Mouse (Mus musculus): ENCODE data around the gene Il18.

Gene Il18

GRCm38 (mm10) chr9:50535930-50536329 is 18.7 kb upstream of the Il18 start:
- H3K27me3 ChIP-seq (ENCODE audit: control insufficient read depth, insufficient read depth, low read length, poor library complexity, severe bottlenecking), result no peaks in the 10 kb centered on the region
- no peak for DNase-seq (ENCODE audit: low read depth, low spot score)
- H3K36me3 ChIP-seq (ENCODE audit: control insufficient read depth, insufficient read depth, low read length, poor library complexity, severe bottlenecking), result no peaks in the 10 kb centered on the region

DNA sequence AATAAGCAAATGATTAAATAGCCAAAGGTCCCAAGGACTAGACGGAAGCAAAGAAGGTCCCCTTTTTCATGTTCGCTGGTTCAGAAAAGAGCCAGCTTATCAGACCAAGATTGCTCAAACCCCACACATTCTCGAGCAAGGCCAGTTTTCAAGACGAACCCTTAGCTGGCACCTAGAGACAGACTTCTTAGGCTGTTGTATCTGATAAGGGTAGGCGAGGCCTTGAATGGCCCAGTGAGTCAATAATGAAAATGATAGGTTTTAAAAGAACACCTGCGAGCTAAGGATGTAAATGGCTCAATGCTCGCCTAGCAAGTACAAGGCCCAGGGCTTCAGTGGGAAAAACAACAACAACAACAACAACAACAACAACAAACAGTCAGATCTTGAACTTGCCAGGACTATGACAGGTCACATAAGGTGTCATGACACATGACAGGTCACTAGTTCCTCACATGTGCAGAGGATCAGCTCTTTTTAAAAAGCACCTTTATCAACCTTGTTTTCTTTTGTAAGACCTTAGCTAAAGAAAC is 18.0 kb upstream of the Il18 start:
- DNase-seq (ENCODE audit: low read depth, low spot score), result no peak
- no peaks in the 10 kb centered on the region for H3K36me3 ChIP-seq (ENCODE audit: control insufficient read depth, insufficient read depth, low read length, poor library complexity, severe bottlenecking)

DNA sequence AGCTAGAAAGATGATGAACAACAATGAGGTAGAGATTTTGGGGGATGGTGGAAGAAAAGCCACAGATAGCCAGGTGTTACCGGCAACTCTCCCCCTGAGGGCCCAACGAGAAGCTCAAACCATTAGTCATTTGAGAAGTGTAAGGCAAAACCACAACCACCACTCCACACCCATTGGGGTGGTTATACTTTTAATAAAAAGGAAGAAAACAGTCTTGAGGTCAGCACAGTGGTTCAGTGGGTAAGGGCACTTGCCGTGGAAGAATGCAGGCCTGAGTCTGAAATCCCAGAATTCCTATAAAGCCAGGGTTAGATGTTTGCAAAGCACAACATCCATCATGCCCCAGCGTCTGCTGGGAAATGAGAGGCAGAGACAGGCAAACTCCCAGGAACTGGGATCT is 17.3 kb upstream of the Il18 start:
- H3K36me3 ChIP-seq (ENCODE audit: control insufficient read depth, insufficient read depth, low read length, poor library complexity, severe bottlenecking), result no peaks in the 10 kb centered on the region
- H3K27me3 ChIP-seq (ENCODE audit: control insufficient read depth, insufficient read depth, low read length, poor library complexity, severe bottlenecking), result no peaks in the 10 kb centered on the region
- peak; percentile 23 for DNase-seq (ENCODE audit: low read depth, low spot score)

More for the DNA sequence above, 18.0 kb upstream of the Il18 start:
- no peaks in the 10 kb centered on the region for H3K27me3 ChIP-seq (ENCODE audit: control insufficient read depth, insufficient read depth, low read length, poor library complexity, severe bottlenecking)

DNA sequence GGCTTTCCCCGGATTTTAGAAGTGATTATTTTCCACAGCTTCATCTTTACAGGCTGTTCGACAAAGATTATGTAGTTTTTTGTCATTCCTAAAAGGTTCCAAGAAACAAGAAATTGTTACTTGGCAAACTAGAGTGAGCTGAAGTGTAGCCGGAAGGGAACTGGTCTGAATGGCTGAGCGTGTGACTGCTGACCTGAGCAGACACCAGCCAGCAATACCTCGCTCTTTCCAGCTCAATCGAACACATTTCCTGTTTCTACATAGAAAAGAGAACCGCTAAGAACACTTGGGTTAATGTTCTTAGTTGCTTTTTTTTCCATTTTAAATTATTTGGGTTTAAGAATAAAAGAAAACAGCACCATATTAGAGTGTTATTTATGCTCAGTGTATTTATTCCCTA is 14.5 kb upstream of the Il18 start:
- peak; percentile 42 for DNase-seq (ENCODE audit: low read depth, low spot score)
- no peaks in the 10 kb centered on the region for H3K36me3 ChIP-seq (ENCODE audit: control insufficient read depth, insufficient read depth, low read length, poor library complexity, severe bottlenecking)
- no peaks in the 10 kb centered on the region for H3K27me3 ChIP-seq (ENCODE audit: control insufficient read depth, insufficient read depth, low read length, poor library complexity, severe bottlenecking)

GRCm38 (mm10) chr9:50542401-50542800 is 12.2 kb upstream of the Il18 start:
- DNase-seq (ENCODE audit: low read depth, low spot score), result no peak
- no peaks in the 10 kb centered on the region for H3K36me3 ChIP-seq (ENCODE audit: control insufficient read depth, insufficient read depth, low read length, poor library complexity, severe bottlenecking)

DNA sequence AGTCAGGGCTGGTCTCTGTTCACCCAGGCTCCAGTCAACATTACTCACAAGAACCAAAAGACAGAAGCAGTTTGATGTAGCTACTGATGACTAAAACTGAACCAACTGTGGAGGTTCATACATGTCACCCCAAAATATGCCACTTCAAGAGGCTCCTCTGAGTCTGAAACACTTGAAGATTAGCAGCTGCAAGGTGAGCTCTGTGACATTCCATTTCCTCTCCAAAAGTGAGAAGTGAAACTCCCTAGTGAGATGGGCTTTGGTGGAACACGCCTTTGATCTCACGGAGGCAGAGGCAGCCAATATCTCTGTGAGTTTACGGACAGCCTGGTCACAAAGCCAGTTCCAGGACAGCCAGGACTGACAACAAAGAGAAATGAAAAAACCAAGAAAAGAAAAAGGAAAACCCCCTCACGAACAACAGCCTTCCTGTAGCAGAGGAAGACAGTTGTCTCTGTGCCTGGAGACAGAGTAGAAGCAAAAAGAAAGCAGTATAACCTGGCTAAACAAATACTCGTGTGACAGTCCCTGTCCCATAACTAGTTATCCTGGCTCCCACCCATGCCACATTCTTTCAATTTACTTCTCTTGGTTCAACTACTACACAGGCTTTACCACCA is 6.7 kb upstream of the Il18 start:
- H3K36me3 ChIP-seq (ENCODE audit: control insufficient read depth, insufficient read depth, low read length, poor library complexity, severe bottlenecking), result no peaks in the 10 kb centered on the region
- no peaks in the 10 kb centered on the region for H3K27me3 ChIP-seq (ENCODE audit: control insufficient read depth, insufficient read depth, low read length, poor library complexity, severe bottlenecking)
- DNase-seq (ENCODE audit: low read depth, low spot score), result peak; percentile 83

More at GRCm38 (mm10) chr9:50542401-50542800, 12.2 kb upstream of the Il18 start:
- H3K27me3 ChIP-seq (ENCODE audit: control insufficient read depth, insufficient read depth, low read length, poor library complexity, severe bottlenecking), result no peaks in the 10 kb centered on the region

- Histone ChIP-seq H3K27me3 (ENCODE audit: control insufficient read depth, insufficient read depth, low read length, poor library complexity, severe bottlenecking) (no peaks in the 10 kb centered on the region), H3K36me3 (ENCODE audit: control insufficient read depth, insufficient read depth, low read length, poor library complexity, severe bottlenecking) (no peaks in the 10 kb centered on the region)
- DNase-seq (ENCODE audit: low read depth, low spot score), result no peak
Measured at GRCm38 (mm10) chr9:50548936-50549335, 5.7 kb upstream of the Il18 start.

- Histone ChIP-seq H3K36me3 (ENCODE audit: control insufficient read depth, insufficient read depth, low read length, poor library complexity, severe bottlenecking) (no peaks in the 10 kb centered on the region), H3K27me3 (ENCODE audit: control insufficient read depth, insufficient read depth, low read length, poor library complexity, severe bottlenecking) (no peaks in the 10 kb centered on the region)
- no peak for DNase-seq (ENCODE audit: low read depth, low spot score)
Measured at GRCm38 (mm10) chr9:50552206-50552605, 2.4 kb upstream of the Il18 start.

DNA sequence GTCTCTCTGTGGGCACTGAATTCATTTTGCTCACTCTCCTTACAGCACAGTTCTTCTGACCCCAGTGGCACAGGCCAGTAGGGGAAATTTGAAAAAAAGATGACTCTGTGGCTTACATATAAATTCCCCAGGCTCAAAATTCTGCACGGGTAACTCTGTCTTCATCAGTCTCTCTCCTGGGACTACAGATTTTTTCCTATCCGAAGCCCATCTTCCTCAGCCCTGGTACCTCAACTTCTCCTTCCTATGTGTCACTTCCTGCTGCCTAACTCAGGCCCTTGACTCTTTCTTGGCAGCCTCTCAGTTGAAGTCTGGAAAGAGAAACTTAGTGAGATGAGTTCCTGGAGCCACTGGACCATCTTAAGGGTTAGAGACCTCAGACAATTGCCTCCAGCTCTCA is 1.1 kb upstream of the Il18 start:
- H3K36me3 ChIP-seq (ENCODE audit: control insufficient read depth, insufficient read depth, low read length, poor library complexity, severe bottlenecking), result no peaks in the 10 kb centered on the region
- DNase-seq (ENCODE audit: low read depth, low spot score), result peak; percentile 69

DNA sequence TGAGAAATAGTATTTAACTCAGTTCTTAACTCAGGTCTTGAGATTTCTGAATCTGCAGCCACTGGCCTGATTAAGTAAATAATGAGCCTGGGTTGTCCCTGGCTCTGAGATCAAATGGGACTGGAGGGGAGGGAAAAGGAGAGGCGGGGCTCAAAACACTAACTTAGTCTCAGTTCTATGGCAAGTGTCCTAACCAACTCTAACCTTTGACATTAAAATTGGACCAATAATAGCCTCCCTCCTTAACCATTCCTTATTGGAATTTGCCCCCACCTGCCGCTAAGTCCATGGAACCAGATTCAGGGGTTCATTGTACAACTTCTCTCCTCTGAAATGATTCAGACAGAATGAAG is 443 bp downstream of the Il18 start, which contains the start of gene Bco2:
Bco2 (minus strand) TSS at position 88 of the 353 bp plus-strand sequence.
- Histone ChIP-seq H3K36me3 (ENCODE audit: control insufficient read depth, insufficient read depth, low read length, poor library complexity, severe bottlenecking) (no peaks in the 10 kb centered on the region), H3K27me3 (ENCODE audit: control insufficient read depth, insufficient read depth, low read length, poor library complexity, severe bottlenecking) (no peaks in the 10 kb centered on the region)
- no peak for DNase-seq (ENCODE audit: low read depth, low spot score)

More for the DNA sequence above, 1.1 kb upstream of the Il18 start:
- H3K27me3 ChIP-seq (ENCODE audit: control insufficient read depth, insufficient read depth, low read length, poor library complexity, severe bottlenecking), result no peaks in the 10 kb centered on the region

GRCm38 (mm10) chr9:50561145-50561917 is 6.7 kb downstream of the Il18 start, which contains the start of gene Tex12:
TSS of gene Tex12 (minus strand) at chr9:50561325.
- no peak for DNase-seq (ENCODE audit: low read depth, low spot score)
- H3K36me3 ChIP-seq (ENCODE audit: control insufficient read depth, insufficient read depth, low read length, poor library complexity, severe bottlenecking), result no peaks in the 10 kb centered on the region
- H3K27me3 ChIP-seq (ENCODE audit: control insufficient read depth, insufficient read depth, low read length, poor library complexity, severe bottlenecking), result no peaks in the 10 kb centered on the region

DNA sequence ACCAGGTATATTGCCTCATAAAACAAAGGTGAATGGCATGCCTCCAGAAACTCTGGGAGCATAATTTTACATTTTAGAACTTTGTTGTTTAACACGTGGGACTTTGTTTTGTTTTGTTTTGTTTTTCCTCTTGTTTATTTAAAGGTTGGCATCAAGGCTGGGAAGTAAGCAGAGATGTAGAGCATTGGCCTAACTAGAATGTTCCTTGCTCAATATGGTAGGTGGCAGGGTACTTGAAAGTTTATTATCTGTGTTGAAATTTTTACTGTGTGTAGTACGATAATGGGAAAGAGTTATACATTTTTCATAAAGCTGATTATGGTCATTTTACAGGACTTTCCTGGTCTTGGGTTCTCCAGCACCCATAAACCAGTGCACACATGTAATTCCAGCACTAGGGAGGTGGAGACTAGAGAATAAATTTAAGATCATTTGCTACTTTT is 7.3 kb downstream of the Il18 start:
- Histone ChIP-seq H3K27me3 (ENCODE audit: control insufficient read depth, insufficient read depth, low read length, poor library complexity, severe bottlenecking) (no peaks in the 10 kb centered on the region), H3K36me3 (ENCODE audit: control insufficient read depth, insufficient read depth, low read length, poor library complexity, severe bottlenecking) (no peaks in the 10 kb centered on the region)
- no peak for DNase-seq (ENCODE audit: low read depth, low spot score)

- no peaks in the 10 kb centered on the region for H3K27me3 ChIP-seq (ENCODE audit: control insufficient read depth, insufficient read depth, low read length, poor library complexity, severe bottlenecking)
- DNase-seq (ENCODE audit: low read depth, low spot score), result no peak
- H3K36me3 ChIP-seq (ENCODE audit: control insufficient read depth, insufficient read depth, low read length, poor library complexity, severe bottlenecking), result no peaks in the 10 kb centered on the region
Measured at GRCm38 (mm10) chr9:50565173-50565572, 10.5 kb downstream of the Il18 start.

GRCm38 (mm10) chr9:50565940-50566339 is 11.3 kb downstream of the Il18 start:
- Histone ChIP-seq H3K36me3 (ENCODE audit: control insufficient read depth, insufficient read depth, low read length, poor library complexity, severe bottlenecking) (no peaks in the 10 kb centered on the region), H3K27me3 (ENCODE audit: control insufficient read depth, insufficient read depth, low read length, poor library complexity, severe bottlenecking) (no peaks in the 10 kb centered on the region)
- no peak for DNase-seq (ENCODE audit: low read depth, low spot score)

- Histone ChIP-seq H3K36me3 (ENCODE audit: control insufficient read depth, insufficient read depth, low read length, poor library complexity, severe bottlenecking) (no peaks in the 10 kb centered on the region), H3K27me3 (ENCODE audit: control insufficient read depth, insufficient read depth, low read length, poor library complexity, severe bottlenecking) (no peaks in the 10 kb centered on the region)
- no peak for DNase-seq (ENCODE audit: low read depth, low spot score)
Measured at GRCm38 (mm10) chr9:50567372-50567771, 12.7 kb downstream of the Il18 start.

All from splenic B cell, adult 2 months (primary cell).